Mouse (Mus musculus) stomach, embryonic 15.5 days (tissue): Measurements from ENCODE around the gene Abhd13. TPM values are rescaled to one million over a fixed set of nuclear protein-coding genes. Genes with fewer than 3 reads are reported as not detected.
A peak's percentile ranks its signal among the peaks of the same experiment; 100 is the strongest.

Experiments used
- ATAC-seq: fragments of 200-750 bp; cut with Nextera tagmentation; 2 replicates; pipeline ENCODE4 v1.8.0; 2017; ENCODE audit warnings: low read depth, moderate number of reproducible peaks, moderate TSS enrichment; ENCODE audit not compliant: insufficient read depth, low FRiP score
- H3K27ac ChIP-seq: fragments of 300-500 bp; sonication (generic); 2 replicates; pipeline ENCODE4 v1.5.1; 2015; ENCODE audit warnings: mild to moderate bottlenecking, inconsistent platforms
- H3K27me3 ChIP-seq: fragments of 300-500 bp; sonication (generic); replicated peaks from 2 replicates; pipeline ENCODE4 v1.6.1; 2015; ENCODE audit warnings: inconsistent platforms
- H3K36me3 ChIP-seq: fragments of 300-500 bp; sonication (generic); 2 replicates; pipeline ENCODE4 v1.6.1; 2015; ENCODE audit warnings: inconsistent platforms
- H3K4me1 ChIP-seq: fragments of 300-500 bp; sonication (generic); 2 replicates; pipeline ENCODE4 v1.6.1; 2015; ENCODE audit warnings: inconsistent platforms
- H3K4me2 ChIP-seq: fragments of 300-500 bp; sonication (generic); 2 replicates; pipeline ENCODE4 v1.6.1; 2015; ENCODE audit warnings: mild to moderate bottlenecking, inconsistent platforms
- H3K4me3 ChIP-seq: fragments of 300-500 bp; sonication (generic); replicated peaks from 2 replicates; pipeline ENCODE4 v1.5.1; 2015; ENCODE audit warnings: inconsistent platforms
- H3K9ac ChIP-seq: fragments of 300-500 bp; sonication (generic); 2 replicates; pipeline ENCODE4 v1.6.1; 2015; ENCODE audit warnings: inconsistent platforms
- H3K9me3 ChIP-seq: fragments of 300-500 bp; sonication (generic); 2 replicates; pipeline ENCODE4 v1.6.1; 2016; ENCODE audit warnings: inconsistent platforms
- WGBS: fragments of 180-500 bp; shearing (Covaris S2); methylation state at CpG from one replicate; pipeline ENCODE4 v1.1.7; 2015; 5-methylcytosine and 5-hydroxymethylcytosine counted together
- polyA plus RNA-seq: library from polyadenylated mRNA; unstranded; fragments of >200 nt; fragmentation: Nextera tagmentation; extraction: Ambion mirVana; gene quantifications from 2 replicates; pipeline ENCODE4 v1.2.1, GENCODE M21; 2015

Abhd13 gene
- polyA plus RNA-seq, 1 experiment from 2014 or later = 16.6 TPM

GRCm38 (mm10) chr8:9975898-9976611, 1.5 kb upstream of the Abhd13 start:
- peaks cover 22% of the 10 kb centered on the region for H3K4me1 ChIP-seq
- no peaks in the 10 kb centered on the region for H3K9me3 ChIP-seq

GRCm38 (mm10) chr8:9977016-9977415, 491 bp upstream of the Abhd13 start:
- no peaks in the 10 kb centered on the region for H3K9me3 ChIP-seq
- 0 out of 2 replicates have a peak, but pooled peaks cover 12% of the 10 kb centered on the region for H3K36me3 ChIP-seq
- H3K27ac ChIP-seq = peak overlapping the region; percentile 87; the same call in 1 of the 2 replicates
- peaks cover 22% of the 10 kb centered on the region for H3K4me1 ChIP-seq
- H3K27me3 ChIP-seq = no peaks in the 10 kb centered on the region
- H3K4me3 ChIP-seq = peak overlapping the region; percentile 96
- H3K4me2 ChIP-seq = peak overlapping the region; percentile 71
- WGBS = 30% methylated on average over 15 of the region's 15 CpGs
- peak overlapping the region; percentile 37; the same call in 1 of the 2 replicates for H3K9ac ChIP-seq
- no peak for ATAC-seq

More at GRCm38 (mm10) chr8:9975898-9976611, 1.5 kb upstream of the Abhd13 start:
- no peaks in the 10 kb centered on the region for H3K27me3 ChIP-seq
- peak overlapping the region; percentile 78 for H3K4me3 ChIP-seq
- peak overlapping the region; percentile 71 for H3K4me2 ChIP-seq
- peaks cover 16% of the 10 kb centered on the region; the same call in 1 of the 2 replicates for H3K36me3 ChIP-seq
- peak overlapping the region; percentile 38 for H3K9ac ChIP-seq
- peak overlapping the region; percentile 27 for H3K27ac ChIP-seq
- WGBS = under 1% methylated on average over 46 of the region's 47 CpGs
- peak; percentile 96 for ATAC-seq

DNA sequence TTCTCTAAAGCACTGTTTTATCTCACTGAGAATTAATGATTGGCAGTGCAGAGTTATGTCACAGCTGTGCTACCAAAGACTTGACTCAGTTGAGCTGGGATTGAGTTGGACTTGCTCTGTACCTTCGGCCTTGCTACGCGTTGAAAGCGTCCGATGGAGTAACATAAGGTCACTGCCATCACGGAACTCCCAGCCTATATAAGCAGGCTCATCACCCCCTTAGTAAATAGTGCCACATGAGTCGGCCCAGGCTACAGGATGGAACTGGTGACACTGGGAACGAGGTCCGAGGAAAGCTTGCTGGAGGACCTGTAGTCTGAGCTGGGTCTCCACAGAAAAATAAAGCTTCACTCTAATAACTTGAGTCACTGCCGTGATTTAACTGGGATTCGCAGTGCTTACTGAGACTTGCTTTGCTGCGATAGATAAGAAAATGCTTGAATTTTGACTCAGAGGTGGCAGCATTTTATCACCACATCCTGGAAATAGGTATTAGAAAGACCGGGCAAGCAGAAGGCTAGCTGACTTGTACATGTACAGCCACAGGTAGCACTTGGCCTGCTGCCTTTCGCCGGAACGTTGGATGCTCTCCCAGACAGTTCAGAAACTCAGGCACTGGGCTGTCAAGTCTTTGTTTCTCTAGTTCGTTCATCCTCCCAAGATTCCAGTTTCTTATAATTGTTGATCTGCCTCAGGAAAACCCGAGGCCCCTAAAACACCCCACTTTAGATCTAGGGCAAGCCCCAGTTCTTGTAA, 1.1 kb downstream of the Abhd13 start:
- no peak for ATAC-seq
- peak overlapping the region; percentile 96 for H3K4me3 ChIP-seq
- WGBS = 44% methylated on average over 18 of the region's 18 CpGs
- no peaks in the 10 kb centered on the region for H3K27me3 ChIP-seq
- peak overlapping the region; percentile 71 for H3K4me2 ChIP-seq
- H3K9me3 ChIP-seq = no peaks in the 10 kb centered on the region
- H3K9ac ChIP-seq = peak overlapping the region; percentile 81; the same call in 1 of the 2 replicates
- no peak overlapping the region for H3K27ac ChIP-seq
- H3K36me3 ChIP-seq = peaks cover 6% of the 10 kb centered on the region; the same call in 1 of the 2 replicates
- peaks cover 22% of the 10 kb centered on the region for H3K4me1 ChIP-seq

- no peak overlapping the region for H3K9ac ChIP-seq
- ATAC-seq = no peak
- WGBS = 66% methylated on average over 1 of the region's 1 CpGs
Observed at GRCm38 (mm10) chr8:9979746-9980145, 2.2 kb downstream of the Abhd13 start.

GRCm38 (mm10) chr8:9980188-9980587, 2.7 kb downstream of the Abhd13 start:
- Histone ChIP-seq H3K9ac (no peak overlapping the region), H3K4me3 (no peak overlapping the region), H3K4me1 (peaks cover 22% of the 10 kb centered on the region), H3K36me3 (peaks cover 6% of the 10 kb centered on the region; the same call in 1 of the 2 replicates), H3K27me3 (no peaks in the 10 kb centered on the region), H3K27ac (no peak overlapping the region), H3K4me2 (no peak overlapping the region), H3K9me3 (no peaks in the 10 kb centered on the region)
- ATAC-seq = no peak

More at GRCm38 (mm10) chr8:9979746-9980145, 2.2 kb downstream of the Abhd13 start:
- Histone ChIP-seq H3K4me3 (no peak overlapping the region), H3K27ac (no peak overlapping the region), H3K4me1 (peaks cover 22% of the 10 kb centered on the region), H3K27me3 (no peaks in the 10 kb centered on the region), H3K9me3 (no peaks in the 10 kb centered on the region), H3K36me3 (peaks cover 6% of the 10 kb centered on the region; the same call in 1 of the 2 replicates), H3K4me2 (no peak overlapping the region)

DNA sequence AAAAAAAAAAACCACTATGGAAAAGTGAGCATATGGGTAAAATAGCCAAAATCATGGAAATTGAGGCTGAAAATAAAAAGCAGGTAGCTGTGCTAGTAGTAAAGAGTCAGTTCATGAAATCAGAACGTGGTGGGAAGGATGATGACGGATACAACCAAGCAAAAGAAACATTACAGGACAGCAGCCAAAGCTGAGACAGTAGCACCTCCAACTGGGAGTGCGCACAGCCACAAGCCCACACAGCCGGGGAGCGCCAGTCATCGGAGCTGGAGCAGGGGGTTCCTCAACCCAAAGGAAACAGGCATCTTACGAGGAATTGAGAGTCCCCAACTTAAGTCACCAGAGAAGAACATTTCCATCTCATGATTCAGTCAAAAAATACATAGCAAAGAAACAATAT, 26.6 kb downstream of the Abhd13 start:
- Histone ChIP-seq H3K27ac (no peak overlapping the region), H3K27me3 (no peaks in the 10 kb centered on the region), H3K9me3 (no peaks in the 10 kb centered on the region), H3K36me3 (no peaks in the 10 kb centered on the region), H3K4me3 (no peak overlapping the region), H3K4me2 (no peak overlapping the region), H3K9ac (no peak overlapping the region), H3K4me1 (0 out of 2 replicates have a peak, but pooled peaks cover 2% of the 10 kb centered on the region)
- no peak for ATAC-seq
- 81% methylated on average over 7 of the region's 7 CpGs for WGBS

- peak; percentile 27; the same call in 1 of the 2 replicates for ATAC-seq
- peak within 1 kb of the TSS; percentile 73 for H3K4me2 ChIP-seq
Observed at GRCm38 (mm10) chr8:10006156-10006985, 28.9 kb downstream of the Abhd13 start, which contains the start of gene Tnfsf13b. Gene Tnfsf13b (plus strand): TSS chr8:10006467.

DNA sequence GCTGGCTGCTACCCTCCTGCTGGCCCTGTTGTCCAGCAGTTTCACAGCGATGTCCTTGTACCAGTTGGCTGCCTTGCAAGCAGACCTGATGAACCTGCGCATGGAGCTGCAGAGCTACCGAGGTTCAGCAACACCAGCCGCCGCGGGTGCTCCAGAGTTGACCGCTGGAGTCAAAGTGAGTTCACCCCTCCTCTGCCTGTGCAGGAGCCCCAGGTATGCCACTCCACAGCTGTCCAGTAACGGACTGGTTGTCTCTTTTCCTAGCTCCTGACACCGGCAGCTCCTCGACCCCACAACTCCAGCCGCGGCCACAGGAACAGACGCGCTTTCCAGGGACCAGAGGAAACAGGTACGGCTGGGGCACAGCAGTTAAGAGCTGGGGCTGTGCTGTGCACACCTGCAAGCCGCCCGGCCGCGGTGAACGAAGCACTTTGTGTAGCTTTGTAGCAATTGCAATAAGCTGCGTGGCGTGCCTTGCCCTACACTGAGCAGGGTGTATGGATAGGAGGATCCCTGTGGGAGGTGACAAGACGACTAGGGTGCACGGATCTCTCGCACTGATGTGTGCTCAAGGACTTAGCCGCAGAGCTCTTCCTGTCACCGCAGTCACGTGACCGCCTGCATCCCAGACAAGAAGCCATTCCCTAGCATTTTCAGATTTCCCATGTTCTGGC, 29.6 kb downstream of the Abhd13 start:
- 3% methylated on average over 29 of the region's 29 CpGs for WGBS
- peak overlapping the region; percentile 38 for H3K4me3 ChIP-seq
- 0 out of 2 replicates have a peak, but pooled peaks cover 2% of the 10 kb centered on the region for H3K4me1 ChIP-seq
- H3K36me3 ChIP-seq = no peaks in the 10 kb centered on the region
- H3K27ac ChIP-seq = no peak overlapping the region
- ATAC-seq = no peak
- no peaks in the 10 kb centered on the region for H3K27me3 ChIP-seq
- H3K9me3 ChIP-seq = no peaks in the 10 kb centered on the region
- H3K9ac ChIP-seq = no peak overlapping the region
- H3K4me2 ChIP-seq = peak overlapping the region; percentile 73

More at GRCm38 (mm10) chr8:10006156-10006985, 28.9 kb downstream of the Abhd13 start, which contains the start of gene Tnfsf13b:
- H3K4me3 ChIP-seq = peak within 1 kb of the TSS; percentile 38
- 55% methylated on average over 16 of the region's 16 CpGs for WGBS
- H3K9ac ChIP-seq = no peak within 1 kb of the TSS
- no peak within 1 kb of the TSS for H3K27ac ChIP-seq
- no peaks in the 10 kb centered on the region for H3K27me3 ChIP-seq
- no peaks in the 10 kb centered on the region for H3K9me3 ChIP-seq
- no peaks in the 10 kb centered on the region for H3K36me3 ChIP-seq
- 0 out of 2 replicates have a peak, but pooled peaks cover 2% of the 10 kb centered on the region for H3K4me1 ChIP-seq

GRCm38 (mm10) chr8:10007660-10008028, 30.1 kb downstream of the Abhd13 start:
- no peak overlapping the region for H3K27ac ChIP-seq
- no peak overlapping the region for H3K9ac ChIP-seq
- ATAC-seq = no peak

GRCm38 (mm10) chr8:10016252-10016651, 38.7 kb downstream of the Abhd13 start:
- no peaks in the 10 kb centered on the region for H3K27me3 ChIP-seq
- H3K9ac ChIP-seq = no peak overlapping the region
- H3K4me3 ChIP-seq = no peak overlapping the region
- H3K36me3 ChIP-seq = no peaks in the 10 kb centered on the region
- H3K9me3 ChIP-seq = no peaks in the 10 kb centered on the region
- no peak overlapping the region for H3K27ac ChIP-seq
- no peaks in the 10 kb centered on the region for H3K4me1 ChIP-seq
- no peak for ATAC-seq
- no peak overlapping the region for H3K4me2 ChIP-seq
- 81% methylated on average over 1 of the region's 1 CpGs for WGBS

More at GRCm38 (mm10) chr8:10007660-10008028, 30.1 kb downstream of the Abhd13 start:
- WGBS = 41% methylated on average over 6 of the region's 6 CpGs
- Histone ChIP-seq H3K4me2 (peak overlapping the region; percentile 73), H3K9me3 (no peaks in the 10 kb centered on the region), H3K4me3 (peak overlapping the region; percentile 38), H3K4me1 (0 out of 2 replicates have a peak, but pooled peaks cover 2% of the 10 kb centered on the region), H3K36me3 (no peaks in the 10 kb centered on the region), H3K27me3 (no peaks in the 10 kb centered on the region)

DNA sequence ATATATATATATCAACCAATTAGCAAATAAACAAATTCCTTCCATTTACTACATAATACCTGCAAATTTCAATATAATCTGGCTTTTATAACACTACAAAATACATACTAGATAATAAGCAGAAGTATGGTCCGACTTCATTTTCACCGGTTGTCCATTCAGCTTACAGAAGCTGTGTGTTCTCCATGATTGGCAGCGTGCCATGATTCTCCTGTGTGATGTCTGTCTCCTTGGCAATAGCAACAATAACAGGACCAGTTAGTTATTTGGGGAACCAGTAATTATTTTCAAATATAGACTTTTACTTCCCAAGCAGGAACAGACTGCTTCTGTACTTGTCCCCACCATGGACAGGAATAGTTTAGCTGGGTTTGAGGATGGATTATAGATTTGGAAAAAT, 39.7 kb downstream of the Abhd13 start:
- no peaks in the 10 kb centered on the region for H3K4me1 ChIP-seq
- no peaks in the 10 kb centered on the region for H3K27me3 ChIP-seq
- no peaks in the 10 kb centered on the region for H3K9me3 ChIP-seq
- 48% methylated on average over 3 of the region's 3 CpGs for WGBS
- ATAC-seq = no peak
- no peak overlapping the region for H3K27ac ChIP-seq
- H3K4me3 ChIP-seq = no peak overlapping the region
- H3K9ac ChIP-seq = no peak overlapping the region
- no peak overlapping the region for H3K4me2 ChIP-seq
- no peaks in the 10 kb centered on the region for H3K36me3 ChIP-seq
